Mouse (Mus musculus) myocyte (in vitro differentiated cells): ENCODE measurements at regions not wholly inside any gene's neighbourhood (a gene's known extent, or its start where the extent isn't known, plus 50 kb on each side); places are given as distances from the start of the nearest gene placed in this dataset.

Experiments used
- H3K27me3 ChIP-seq: one replicate; pipeline ENCODE4 v1.6.1; 2011; ENCODE audit not compliant: control insufficient read depth, insufficient read depth, insufficient read length
- H3K36me3 ChIP-seq: one replicate; pipeline ENCODE4 v1.6.1; 2011; ENCODE audit not compliant: control insufficient read depth, insufficient read depth
- H3K4me2 ChIP-seq: one replicate; pipeline ENCODE4 v1.6.1; 2011; ENCODE audit warnings: low read depth, control low read depth
- H3K4me3 ChIP-seq: one replicate; pipeline ENCODE4 v1.5.1; 2011; ENCODE audit warnings: mild to moderate bottlenecking, control low read depth, moderate library complexity
- H3K79me2 ChIP-seq: one replicate; pipeline ENCODE4 v1.6.1; 2011; ENCODE audit not compliant: control insufficient read depth, insufficient read depth
- H3ac ChIP-seq: one replicate; pipeline ENCODE4 v1.6.1; 2011; ENCODE audit not compliant: control insufficient read depth, insufficient read length
- CEBPB ChIP-seq: IDR thresholded peaks from 2 replicates; pipeline ENCODE4 v1.6.1; 2011; ENCODE audit warnings: mild to moderate bottlenecking, moderate library complexity; ENCODE audit not compliant: poor library complexity, insufficient read depth, severe bottlenecking
- E2F4 ChIP-seq: IDR thresholded peaks from one replicate; pipeline ENCODE4 v1.6.1; 2011; ENCODE audit warnings: mild to moderate bottlenecking, control low read depth, moderate library complexity; ENCODE audit not compliant: insufficient read depth
- MAX ChIP-seq: IDR thresholded peaks from one replicate; pipeline ENCODE4 v1.6.1; 2011; ENCODE audit warnings: low read depth, mild to moderate bottlenecking, control low read depth
- MYOD1 ChIP-seq, 3 experiments: IDR thresholded peaks; one replicate each; pipeline ENCODE4 v1.6.1; 2011; ENCODE audit warnings: control low read depth in 2 of 3, low read depth in 2 of 3, mild to moderate bottlenecking in 2 of 3, moderate library complexity in 1 of 3; ENCODE audit not compliant: insufficient read length in 2 of 3, control insufficient read depth in 1 of 3
- MYOG ChIP-seq, 3 experiments: IDR thresholded peaks; one replicate each; pipeline ENCODE4 v1.6.1; 2011; ENCODE audit warnings: control low read depth in 2 of 3, low read depth in 2 of 3, mild to moderate bottlenecking in 2 of 3; ENCODE audit not compliant: insufficient read length in 2 of 3, control insufficient read depth in 1 of 3, insufficient read depth in 1 of 3
- POLR2A ChIP-seq: IDR thresholded peaks from one replicate; pipeline ENCODE4 v1.6.1; 2011; ENCODE audit warnings: low read depth, mild to moderate bottlenecking, control low read depth, moderate library complexity; ENCODE audit not compliant: insufficient read length
- POLR2AphosphoS2 ChIP-seq: IDR thresholded peaks from one replicate; pipeline ENCODE4 v1.6.1; 2011; ENCODE audit warnings: low read depth, control low read depth; ENCODE audit not compliant: insufficient read length
- REST ChIP-seq: IDR thresholded peaks from one replicate; pipeline ENCODE4 v1.6.1; 2011; ENCODE audit warnings: mild to moderate bottlenecking, control low read depth, moderate library complexity; ENCODE audit not compliant: insufficient read depth, insufficient read length
- SRF ChIP-seq: IDR thresholded peaks from one replicate; pipeline ENCODE4 v1.6.1; 2011; ENCODE audit warnings: low read depth; ENCODE audit not compliant: control insufficient read depth, insufficient read length
- TCF12 ChIP-seq: IDR thresholded peaks from one replicate; pipeline ENCODE4 v1.6.1; 2011; ENCODE audit warnings: mild to moderate bottlenecking, control low read depth; ENCODE audit not compliant: poor library complexity, insufficient read depth, severe bottlenecking
- TCF3 ChIP-seq: IDR thresholded peaks from one replicate; pipeline ENCODE4 v1.6.1; 2011; ENCODE audit warnings: low read depth, control low read depth; ENCODE audit not compliant: insufficient read length
- USF1 ChIP-seq: IDR thresholded peaks from one replicate; pipeline ENCODE4 v1.6.1; 2011; ENCODE audit warnings: low read depth, mild to moderate bottlenecking, control low read depth, moderate library complexity

DNA sequence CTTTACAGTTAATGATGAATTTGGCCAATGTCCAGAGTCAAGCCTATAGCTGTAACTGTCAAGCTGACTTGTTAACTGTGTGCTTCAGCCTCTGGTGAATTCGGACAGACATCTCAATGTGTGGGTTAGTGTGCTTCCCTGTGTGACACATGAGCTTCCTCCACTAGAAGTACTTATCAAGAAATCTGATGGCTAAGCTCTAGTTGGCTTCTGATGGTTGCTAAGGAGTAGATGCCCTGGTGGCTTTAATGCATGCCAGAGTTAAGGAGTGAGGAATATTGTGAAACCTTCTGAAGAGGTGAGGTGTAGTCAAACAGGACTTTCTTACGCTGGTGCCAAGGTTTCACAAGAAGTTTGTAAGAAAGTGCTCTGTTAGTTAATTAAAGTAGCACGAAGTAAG lies 208.1 kb upstream of the Tet2 start:
- TF ChIP-seq MYOG (IDR thresholded peaks at IDR 0.05; ENCODE audit: control insufficient read depth in 1 of 3, insufficient read depth in 1 of 3, insufficient read length in 2 of 3, low read depth in 2 of 3), result no peak
- TF ChIP-seq SRF, result no peak
- TF ChIP-seq POLR2AphosphoS2, result no peak
- no peak for TF ChIP-seq REST
- TF ChIP-seq CEBPB, result no peak
- TF ChIP-seq E2F4, result no peak
- no peak for TF ChIP-seq TCF12
- TF ChIP-seq USF1, result no peak
- TF ChIP-seq MAX, result no peak
- TF ChIP-seq POLR2A, result no peak
- TF ChIP-seq TCF3, result no peak
- no peak for TF ChIP-seq MYOD1 (IDR thresholded peaks at IDR 0.05; ENCODE audit: control insufficient read depth in 1 of 3, insufficient read length in 2 of 3, low read depth in 2 of 3)

GRCm38 (mm10) chr3:133754006-133754910 lies 209.3 kb upstream of the Tet2 start:
- Histone ChIP-seq H3K36me3 (no peaks in the 10 kb centered on the region), H3K4me3 (no peak overlapping the region), H3ac (no peak overlapping the region), H3K79me2 (no peaks in the 10 kb centered on the region), H3K27me3 (no peaks in the 10 kb centered on the region), H3K4me2 (no peak overlapping the region)
- TF ChIP-seq MAX, result no peak
- no peak for TF ChIP-seq SRF
- no peak for TF ChIP-seq MYOG (IDR thresholded peaks at IDR 0.05; ENCODE audit: control insufficient read depth in 1 of 3, insufficient read depth in 1 of 3, insufficient read length in 2 of 3, low read depth in 2 of 3)
- TF ChIP-seq REST, result no peak
- no peak for TF ChIP-seq POLR2AphosphoS2
- TF ChIP-seq E2F4, result no peak
- TF ChIP-seq POLR2A, result no peak
- no peak for TF ChIP-seq TCF12
- TF ChIP-seq CEBPB, result no peak
- no peak for TF ChIP-seq TCF3
- TF ChIP-seq MYOD1 (IDR thresholded peaks at IDR 0.05; ENCODE audit: control insufficient read depth in 1 of 3, insufficient read length in 2 of 3, low read depth in 2 of 3), result no peak
- TF ChIP-seq USF1, result no peak

More for the DNA sequence above, 208.1 kb upstream of the Tet2 start:
- Histone ChIP-seq H3K27me3 (no peaks in the 10 kb centered on the region), H3K79me2 (no peaks in the 10 kb centered on the region), H3K36me3 (no peaks in the 10 kb centered on the region), H3K4me3 (no peak overlapping the region), H3ac (no peak overlapping the region), H3K4me2 (no peak overlapping the region)

GRCm38 (mm10) chr3:133754911-133755259 lies 209.9 kb upstream of the Tet2 start:
- no peak overlapping the region for H3K4me2 ChIP-seq
- H3K79me2 ChIP-seq, result no peaks in the 10 kb centered on the region
- H3K27me3 ChIP-seq, result no peaks in the 10 kb centered on the region
- TF ChIP-seq E2F4 (no peak), MYOD1 (IDR thresholded peaks at IDR 0.05; ENCODE audit: control insufficient read depth in 1 of 3, insufficient read length in 2 of 3, low read depth in 2 of 3) (no peak), USF1 (no peak), POLR2A (no peak), TCF3 (no peak), CEBPB (no peak), REST (no peak), MYOG (IDR thresholded peaks at IDR 0.05; ENCODE audit: control insufficient read depth in 1 of 3, insufficient read depth in 1 of 3, insufficient read length in 2 of 3, low read depth in 2 of 3) (no peak), TCF12 (no peak), MAX (no peak)
- no peak overlapping the region for H3ac ChIP-seq
- no peak overlapping the region for H3K4me3 ChIP-seq
- H3K36me3 ChIP-seq, result no peaks in the 10 kb centered on the region

- H3K4me2 ChIP-seq, result peak overlapping the region; percentile 55
- H3K79me2 ChIP-seq, result no peaks in the 10 kb centered on the region
- H3K27me3 ChIP-seq, result no peaks in the 10 kb centered on the region
- H3K4me3 ChIP-seq, result no peak overlapping the region
- TF ChIP-seq USF1 (no peak), SRF (no peak), POLR2AphosphoS2 (no peak), MYOG (IDR thresholded peaks at IDR 0.05; ENCODE audit: control insufficient read depth in 1 of 3, insufficient read depth in 1 of 3, insufficient read length in 2 of 3, low read depth in 2 of 3) (no peak), MYOD1 (IDR thresholded peaks at IDR 0.05; ENCODE audit: control insufficient read depth in 1 of 3, insufficient read length in 2 of 3, low read depth in 2 of 3) (no peak), TCF12 (no peak), POLR2A (no peak), TCF3 (no peak), REST (no peak), E2F4 (no peak), CEBPB (no peak), MAX (no peak)
- H3ac ChIP-seq, result no peak overlapping the region
- no peaks in the 10 kb centered on the region for H3K36me3 ChIP-seq
Observed at GRCm38 (mm10) chr3:133757756-133758420, 212.9 kb upstream of the Tet2 start.
